Mouse (Mus musculus) urinary bladder, postnatal 4 days (tissue): ENCODE measurements around the gene Ano8.

Source experiments
- DNase-seq, 2 experiments: peaks; one replicate each; pipeline ENCODE4 v3.0.0; 2021 to 2022; ENCODE audit warnings: low spot score in 2 of 2

Gene Ano8

DNA sequence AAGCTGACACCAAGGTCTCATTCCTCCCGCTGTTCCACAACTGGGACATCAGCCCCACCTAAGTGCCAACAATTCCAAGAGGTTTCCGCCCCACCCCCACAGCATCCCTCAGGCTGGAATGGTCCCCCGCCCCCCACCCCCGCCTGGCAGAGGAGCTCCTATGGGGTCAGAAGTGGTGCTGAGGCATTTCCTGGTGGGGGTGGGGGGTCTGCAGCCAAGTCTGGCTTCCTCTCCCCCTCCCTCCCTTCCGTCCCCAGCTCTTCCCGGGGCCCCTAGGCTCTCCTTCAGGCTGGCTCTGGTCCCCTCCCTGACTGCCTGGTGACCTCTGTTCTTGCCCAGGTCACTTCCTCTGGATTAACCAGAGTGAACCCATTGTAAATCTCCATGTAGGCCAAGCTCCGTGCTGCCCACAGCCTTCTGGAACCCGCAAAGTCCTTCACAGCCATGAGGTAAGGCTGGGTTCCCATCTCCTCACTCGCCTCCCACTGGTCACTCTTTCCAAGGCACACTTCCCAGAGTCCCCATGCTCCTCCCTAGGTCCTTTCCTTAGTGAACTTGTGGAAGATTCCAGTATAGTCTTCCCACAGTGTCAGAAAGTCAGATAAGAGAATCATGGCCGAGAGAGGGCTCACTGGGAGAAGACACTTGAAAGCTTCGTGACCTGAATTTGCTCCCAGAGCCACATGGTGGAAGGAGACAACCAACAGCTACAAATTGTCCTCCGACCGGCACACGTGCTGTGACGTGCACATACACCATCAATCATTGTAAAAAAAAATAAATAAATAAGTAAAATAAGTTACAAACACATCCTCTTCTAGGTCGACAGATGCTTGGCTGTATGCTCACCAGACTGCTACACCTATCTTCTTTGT is 13.3 kb upstream of the Ano8 start:
- DNase-seq: no peak

DNA sequence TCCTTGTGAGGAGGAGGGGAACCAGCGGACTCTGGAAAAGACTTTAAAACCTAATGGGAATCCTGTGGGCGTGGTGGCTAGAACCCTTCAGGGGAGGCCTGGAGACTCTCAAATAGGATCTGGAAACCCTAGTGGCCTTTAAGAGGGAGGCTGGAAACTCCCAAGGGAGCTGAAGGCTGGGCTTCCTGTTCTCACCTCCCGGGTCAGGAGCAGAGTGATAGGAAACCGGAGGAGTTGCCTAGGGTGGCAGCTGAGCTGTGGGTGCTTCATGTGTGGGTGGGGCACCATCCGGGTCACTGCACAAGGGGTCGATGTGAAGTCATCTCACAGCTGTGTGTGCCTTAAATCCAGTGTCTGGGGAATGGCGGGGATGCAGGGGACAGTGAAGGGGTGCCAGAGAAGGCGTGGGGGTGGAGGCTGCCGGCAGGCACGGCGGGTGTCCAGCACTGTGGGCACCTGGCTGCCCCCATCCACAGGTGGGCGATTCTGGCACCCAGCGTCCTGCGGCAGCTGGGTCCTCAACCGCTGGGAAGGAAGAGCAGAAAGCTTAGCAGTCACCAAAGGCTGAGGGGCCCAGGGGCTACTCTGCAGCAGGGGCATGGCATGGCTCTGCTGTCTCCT is 12.2 kb upstream of the Ano8 start:
- no peak for DNase-seq

DNA sequence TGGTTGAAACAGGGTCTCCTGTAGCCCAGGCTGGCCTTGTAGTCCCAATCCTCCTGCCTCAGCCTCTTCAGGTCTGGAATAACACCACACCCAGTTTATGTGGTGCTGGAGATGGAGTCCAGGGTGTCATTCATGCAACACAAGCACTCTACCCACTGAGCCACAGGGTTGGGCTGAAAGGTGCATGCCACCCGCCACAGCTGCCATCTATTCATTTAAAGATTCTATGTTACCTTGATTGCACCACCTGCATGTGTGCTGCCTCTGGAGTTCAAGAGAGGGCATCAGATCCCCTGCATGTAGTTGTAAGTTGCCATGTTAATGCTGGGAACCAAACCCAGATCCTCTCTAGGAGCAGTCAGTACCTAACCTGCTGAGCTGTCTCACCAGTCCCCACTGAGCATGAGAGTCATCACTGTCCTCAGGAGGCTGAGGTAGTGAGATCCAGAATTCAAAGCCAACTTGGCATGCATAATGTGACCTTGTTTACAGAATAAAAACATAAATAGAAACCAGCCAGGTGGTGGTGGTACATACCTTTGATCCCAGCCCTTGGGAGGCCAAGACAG is 11.4 kb upstream of the Ano8 start:
- no peak for DNase-seq

DNA sequence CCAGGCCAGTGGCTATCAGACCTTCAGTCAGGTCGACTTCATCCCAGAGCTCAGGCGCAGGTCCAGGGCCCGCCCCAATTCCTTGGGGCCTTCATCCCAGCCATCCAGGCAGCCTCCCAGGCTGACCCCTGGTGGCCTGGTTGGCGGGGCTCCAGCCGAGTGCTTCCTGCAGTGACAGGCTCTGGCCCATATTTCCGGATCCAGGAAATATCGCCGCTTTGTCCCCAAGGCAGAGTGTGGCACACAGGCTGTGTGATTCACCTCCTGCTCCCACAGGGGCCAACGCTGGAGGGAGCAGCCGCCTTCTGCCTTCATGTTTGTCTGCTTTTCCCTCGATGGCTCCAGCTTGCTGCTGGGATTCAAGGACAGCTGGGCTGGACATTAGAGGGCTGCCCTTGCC is 10.7 kb upstream of the Ano8 start:
- peak; percentile 78 to 89 for DNase-seq

DNA sequence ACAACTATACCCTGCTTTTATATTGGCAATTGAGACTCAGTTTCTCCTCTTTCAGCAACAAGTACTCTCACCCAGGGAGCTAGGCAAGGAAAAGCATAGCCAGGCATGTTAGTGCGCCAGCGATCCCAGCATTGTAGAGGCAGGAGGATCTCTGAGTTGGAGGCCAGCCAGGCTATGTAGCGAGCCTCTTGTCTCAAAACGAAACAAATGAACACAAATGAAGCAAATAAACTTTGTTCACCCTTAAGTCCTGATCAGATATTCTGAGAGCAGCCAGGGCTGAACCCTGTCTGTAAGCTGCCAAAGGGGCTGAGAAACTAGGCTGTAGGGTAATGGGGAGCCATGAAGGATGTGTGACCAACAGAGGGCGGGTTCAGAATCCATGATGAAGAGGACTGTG is 10.0 kb upstream of the Ano8 start:
- DNase-seq: no peak

DNA sequence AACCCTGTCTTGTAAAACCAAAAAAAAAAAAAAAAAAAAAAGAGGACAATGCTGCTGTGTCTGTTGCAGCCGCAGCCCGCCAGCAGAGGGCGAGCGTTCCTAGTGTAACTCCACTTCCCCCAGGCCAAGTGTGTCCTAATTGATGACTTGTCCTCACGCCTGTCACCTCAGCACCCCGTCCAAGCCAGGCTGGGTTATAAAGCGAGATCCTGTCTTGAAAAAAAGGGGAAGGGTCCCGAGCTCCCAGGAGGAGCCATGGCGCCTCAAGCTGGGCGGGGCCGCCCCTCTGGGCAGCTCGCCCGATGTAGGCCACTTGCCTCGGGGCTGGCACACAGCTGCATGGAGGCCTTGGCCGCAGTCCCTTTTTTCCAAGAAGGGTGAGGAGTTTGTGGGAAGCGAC is 9.3 kb upstream of the Ano8 start:
- peak; percentile 75 to 89 for DNase-seq

DNA sequence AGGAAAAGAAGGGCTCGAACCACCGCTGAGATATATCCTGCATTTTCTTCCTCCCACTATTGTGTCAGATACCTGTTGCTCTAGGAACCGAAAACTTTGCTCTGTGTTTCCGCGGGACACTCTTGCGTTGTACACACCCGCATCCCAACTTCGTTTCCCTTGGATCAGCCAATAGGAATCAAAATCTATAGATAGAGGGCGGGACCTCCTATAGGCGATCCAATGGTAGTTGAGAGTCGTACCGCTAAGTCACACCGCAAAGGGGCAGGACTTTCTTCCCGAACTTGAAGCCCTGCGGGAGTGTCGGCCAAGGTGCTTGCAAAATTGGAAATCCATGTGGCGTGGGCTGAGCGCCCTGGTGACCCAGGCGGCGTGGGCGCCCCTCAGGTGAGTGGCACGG is 2.7 kb upstream of the Ano8 start:
- DNase-seq: peak; percentile 84

DNA sequence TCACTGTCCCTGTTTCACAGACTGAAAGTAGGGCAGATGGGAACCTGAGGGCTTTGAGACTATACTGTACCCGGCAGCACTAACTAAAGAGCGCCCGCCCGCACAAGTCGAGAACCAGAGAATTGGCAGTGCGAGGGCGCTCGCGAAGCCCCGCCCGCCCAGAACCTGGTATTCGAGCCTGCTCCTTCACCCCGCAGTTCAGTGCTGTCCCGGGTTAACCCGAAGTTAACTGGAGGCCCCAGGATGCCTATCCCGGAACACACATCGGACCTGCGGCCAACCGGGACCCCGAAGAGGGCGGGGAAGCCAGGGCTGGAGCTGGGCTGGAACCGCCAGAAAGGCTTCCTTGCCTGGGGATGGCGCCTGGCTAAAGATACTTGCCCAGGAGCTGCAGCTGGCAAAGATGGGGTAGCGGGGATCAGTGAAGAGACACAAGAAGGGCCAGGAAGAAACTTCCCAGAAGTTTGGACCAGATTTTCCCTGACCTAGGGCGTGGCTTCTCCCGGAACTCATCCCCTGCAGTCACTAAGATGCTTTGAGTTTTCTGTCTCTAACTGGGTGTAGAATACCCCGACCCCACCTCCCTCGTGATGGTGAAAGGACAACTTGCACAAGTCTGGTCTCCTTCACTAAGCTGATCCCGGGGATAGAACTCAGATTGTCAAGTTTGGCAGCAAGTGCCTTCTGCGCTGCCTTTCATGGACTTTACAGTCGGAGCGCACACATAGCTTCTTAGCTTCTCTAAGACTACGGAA is 2.1 kb upstream of the Ano8 start, which contains the start of gene Gtpbp3:
Gene Gtpbp3, plus strand, starts transcription at position 413 of the 755 bp plus-strand sequence.
- peak; percentile 76 to 81 for DNase-seq

DNA sequence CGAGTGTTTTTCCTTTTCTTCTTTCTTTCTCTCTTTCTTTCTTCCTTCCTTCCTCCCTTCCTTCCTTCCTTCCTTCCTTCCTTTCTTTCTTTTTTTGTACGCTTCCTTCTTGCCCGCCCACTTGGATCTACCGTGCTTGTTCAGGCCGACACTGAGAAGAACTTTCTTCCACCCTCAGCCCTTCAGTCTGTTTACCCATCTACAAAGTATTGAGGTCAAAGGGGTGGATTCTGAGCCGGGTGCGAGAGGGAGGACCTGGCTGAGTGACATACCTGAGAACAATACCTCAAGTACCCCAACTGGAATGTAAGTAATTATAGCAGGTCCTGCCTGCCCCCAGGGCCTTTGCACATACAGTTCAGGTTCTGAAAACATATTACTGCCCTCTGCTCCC is 370 bp upstream of the Ano8 start:
- DNase-seq: no peak

DNA sequence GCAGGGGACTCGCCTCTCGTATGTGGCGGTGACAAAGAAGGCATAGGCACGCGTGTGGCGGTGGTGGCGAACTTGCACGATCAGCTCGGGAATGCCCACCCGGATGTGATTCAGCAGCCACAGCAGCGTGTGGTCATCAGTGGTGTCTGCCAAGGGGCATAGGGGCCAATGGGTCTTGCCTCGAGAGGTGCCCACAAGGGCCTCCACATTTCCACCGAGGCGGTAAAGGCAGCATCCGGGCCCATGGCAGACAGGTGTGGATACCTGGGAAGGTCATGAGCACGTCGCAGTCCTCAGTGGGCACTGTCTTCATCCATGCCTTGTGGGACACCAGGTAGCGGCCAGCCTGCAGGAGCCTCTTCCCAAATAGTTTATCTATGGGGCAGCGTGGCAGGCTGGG is 1.0 kb downstream of the Ano8 start:
- no peak for DNase-seq

DNA sequence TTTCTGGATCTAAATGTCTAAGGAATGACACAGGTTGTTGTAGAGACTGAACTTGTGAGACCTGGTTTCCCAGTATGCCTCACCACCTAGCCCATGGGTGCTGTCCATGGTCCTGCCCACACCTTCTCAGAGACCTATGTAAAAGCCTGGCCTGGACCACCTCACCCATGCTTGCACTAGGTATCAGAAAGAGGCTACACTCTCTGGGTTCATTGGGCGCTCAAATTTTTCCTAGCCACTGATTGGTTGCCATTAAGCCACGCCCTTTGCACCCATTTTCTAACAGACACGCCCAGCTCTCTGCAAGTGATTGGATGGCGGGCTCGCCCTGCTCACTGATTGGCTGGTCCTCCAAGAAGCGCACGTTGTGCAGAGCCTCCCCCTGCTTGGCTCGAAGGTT is 1.8 kb downstream of the Ano8 start:
- DNase-seq: no peak

DNA sequence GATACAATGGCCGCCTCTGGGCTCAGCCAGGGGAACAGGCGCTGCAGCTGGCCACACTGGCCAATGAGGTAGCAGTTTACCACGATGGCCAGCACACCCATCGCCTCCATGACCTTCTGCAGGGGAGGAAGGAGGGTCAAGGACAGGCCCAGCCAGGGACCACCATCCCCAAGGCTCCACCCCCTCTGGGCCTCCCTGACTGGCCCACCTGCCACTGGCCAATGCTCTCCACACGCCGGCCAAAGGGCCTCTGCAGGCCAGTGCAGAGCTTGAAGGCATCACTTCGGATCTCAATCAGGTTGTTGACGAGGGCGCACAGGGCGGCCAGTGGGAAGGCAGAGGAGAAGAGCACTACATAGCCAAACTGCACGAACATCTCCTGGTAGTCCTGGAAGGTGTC is 6.8 kb downstream of the Ano8 start:
- DNase-seq: no peak

DNA sequence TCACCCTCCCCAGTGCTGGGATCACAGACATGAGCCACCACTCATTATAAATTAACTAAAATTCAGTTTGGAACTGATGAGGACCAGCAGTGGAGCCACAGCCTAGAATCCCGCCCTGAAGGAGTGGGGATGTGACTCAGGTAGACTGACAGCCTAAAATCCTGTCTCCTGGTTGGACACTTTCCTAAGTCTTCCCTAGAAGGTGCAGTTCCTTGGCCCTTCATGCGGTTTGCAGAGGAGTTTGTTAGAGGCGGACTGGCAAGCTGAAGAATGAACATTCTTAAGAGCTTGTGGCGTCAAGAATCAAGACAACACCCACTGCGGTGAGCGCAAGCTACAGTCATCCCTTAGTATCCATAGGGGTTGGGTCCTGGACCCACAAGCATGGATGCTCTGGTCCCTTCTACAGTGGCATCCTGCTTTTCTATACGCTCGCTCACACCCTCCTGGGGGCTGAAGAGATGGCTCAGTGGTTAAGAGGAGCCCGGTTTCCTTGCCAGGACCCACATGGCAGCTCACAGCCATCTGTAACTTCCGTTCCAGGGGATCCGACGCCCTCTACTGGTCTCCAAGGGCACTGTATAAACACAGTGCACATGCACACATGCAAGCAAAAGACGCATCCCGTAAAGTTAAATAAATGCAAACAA is 8.4 kb downstream of the Ano8 start:
- no peak for DNase-seq

DNA sequence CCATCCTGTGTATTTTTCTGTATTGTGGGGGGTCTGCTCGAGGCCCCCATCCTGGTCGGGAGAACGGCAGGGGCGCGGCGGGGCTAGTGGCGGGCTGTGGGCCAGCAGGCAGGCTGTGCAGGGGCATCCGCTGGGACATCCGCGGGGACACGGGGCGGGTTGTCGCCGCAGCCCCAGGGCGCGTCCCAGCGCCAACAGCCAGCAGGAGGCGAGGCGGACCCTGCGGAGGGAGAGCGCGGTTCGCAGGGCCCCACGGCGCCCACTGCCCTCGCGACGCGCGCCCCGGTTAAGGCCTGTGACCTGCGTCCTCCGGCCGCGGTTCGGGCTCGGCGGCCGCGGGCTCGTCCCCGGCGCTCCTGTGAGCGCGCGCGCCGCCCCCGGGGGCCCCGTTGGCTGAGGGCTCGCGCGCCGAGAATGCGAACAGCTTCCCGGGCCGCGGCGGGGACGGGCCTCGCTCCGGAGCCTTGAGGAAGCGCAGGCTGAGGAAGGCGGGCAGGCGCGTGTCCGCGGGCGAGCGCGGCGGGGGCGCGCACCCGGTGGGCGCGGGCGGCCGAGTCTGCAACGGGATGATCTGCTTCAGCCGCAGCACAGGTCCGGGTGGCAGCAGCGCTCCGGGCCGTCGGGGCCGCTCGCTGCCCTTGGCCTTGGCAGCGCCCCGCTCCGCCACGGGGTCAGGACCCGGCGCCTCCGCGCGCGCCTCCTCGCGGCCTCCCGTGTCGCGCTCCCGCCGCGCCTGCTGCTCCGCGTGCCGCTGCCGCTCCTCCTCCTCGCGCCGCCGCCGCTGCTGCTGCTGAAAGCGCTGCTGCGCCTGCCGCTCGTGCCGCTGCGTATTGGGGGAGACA is 9.4 kb downstream of the Ano8 start:
- DNase-seq: peak; percentile 77 to 81

DNA sequence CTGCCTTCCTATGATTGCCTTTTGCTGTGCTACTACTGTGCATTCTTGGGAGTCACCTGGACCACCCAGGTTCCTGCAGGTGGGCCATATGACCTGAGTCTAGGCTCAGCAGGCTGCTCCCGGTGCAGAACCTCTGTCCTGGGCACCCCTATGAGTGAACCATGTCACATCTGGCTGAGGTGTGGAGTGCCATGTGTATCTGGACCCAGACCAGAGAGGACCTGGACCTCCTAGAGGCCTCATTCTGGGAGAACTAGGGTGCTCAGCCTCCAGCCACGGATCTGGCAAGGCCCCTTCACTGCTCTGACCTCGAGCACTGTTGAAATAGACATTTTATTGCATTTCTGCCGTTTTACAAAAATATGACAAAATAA is 10.1 kb downstream of the Ano8 start:
- no peak for DNase-seq

DNA sequence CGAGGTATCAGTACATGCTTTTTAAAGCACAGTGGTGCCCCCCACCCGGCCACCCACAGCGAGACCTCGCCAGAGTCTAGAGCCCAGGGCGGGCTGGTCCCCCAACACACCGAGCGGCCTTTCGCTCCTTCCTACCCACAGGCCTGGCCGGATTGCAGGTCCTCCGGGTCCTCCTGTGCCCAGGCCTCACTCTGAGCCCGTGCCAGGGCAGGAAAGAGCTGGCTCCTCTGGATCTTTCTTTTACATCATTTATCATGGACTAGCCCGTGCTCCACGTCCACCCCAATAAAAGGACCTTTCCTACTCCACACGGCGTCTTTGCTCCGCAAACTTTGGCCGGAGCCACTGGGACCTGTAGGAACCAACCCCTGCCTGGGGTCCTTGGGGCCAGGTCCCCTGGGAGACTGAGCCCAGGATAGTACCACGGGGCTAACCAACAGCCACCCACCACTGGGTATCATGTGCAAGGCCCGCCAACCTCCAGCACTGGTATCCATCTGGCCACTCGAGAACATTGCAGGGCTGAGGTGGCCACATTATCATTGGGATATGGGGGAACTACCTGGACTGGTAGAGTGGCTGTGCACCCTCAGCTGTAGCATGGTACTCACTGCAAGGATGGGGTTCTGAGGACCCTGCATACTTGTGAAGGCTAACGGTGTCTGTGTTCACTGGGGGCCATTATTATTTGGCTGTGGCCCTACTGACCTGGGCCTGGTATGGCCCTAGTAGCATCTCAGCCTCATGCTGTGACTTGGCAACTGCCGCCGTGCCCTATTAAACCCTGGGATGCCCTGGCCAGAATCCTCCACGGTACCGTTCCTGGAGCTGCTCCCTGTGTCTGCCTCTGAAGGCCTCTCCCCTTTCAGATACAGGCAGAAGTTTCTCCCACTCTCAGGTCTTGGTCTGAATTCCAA is 10.7 kb downstream of the Ano8 start:
- no peak for DNase-seq

DNA sequence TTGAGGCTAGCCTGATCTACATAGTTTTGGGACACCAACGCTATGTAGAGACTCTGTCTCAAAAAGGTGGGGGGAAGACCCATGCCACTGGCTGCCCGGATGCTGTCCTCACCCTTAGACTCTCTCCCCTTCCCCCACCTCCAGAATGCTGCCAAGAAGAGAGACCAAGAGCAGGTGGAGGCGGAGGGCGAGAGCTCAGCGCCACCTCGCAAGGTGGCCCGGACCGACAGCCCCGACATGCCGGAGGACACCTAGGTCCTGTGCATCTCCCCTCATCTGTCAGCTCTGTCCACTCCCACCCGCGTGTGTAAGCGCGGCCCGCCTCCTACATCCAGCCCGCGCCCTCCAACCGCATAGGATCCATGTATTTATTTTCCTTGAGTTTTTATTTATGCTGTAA is 11.4 kb downstream of the Ano8 start:
- no peak for DNase-seq

DNA sequence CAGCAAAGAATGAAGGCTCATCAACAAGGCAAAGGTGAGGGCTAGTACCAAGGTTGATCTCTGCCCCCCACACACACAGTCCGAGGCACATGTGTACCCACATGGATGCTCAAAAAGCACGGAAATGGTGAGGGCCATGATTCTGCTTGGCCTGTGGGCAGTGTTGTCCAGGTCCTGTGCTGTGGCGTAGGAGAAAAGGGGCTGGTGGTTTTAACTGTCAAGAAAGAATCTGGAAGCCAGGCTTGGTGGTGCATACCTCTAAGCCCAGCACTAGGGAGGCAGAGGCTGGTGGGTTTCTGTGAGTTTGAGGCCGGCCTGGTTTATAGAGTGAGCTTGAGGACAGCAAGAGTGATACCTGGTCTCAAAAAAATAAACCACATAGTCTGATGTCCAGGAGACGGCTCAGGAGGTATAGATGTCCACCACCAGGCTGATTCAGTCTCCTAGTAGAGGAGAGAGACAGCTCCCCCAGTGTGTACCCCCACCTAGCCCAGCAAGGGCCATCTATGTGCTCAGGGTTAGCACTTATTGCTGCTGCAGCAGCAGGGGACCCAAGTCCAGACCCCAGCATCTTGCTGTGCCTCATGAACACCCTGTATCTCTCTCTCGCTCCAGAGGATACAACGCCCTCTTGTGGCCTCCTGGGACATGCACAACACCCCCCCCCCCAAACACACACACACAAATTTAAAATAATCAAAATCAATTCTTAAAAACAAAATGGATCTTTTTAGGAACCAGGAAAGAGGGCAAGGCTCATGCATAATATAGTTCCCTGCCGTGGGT is 13.0 kb downstream of the Ano8 start:
- DNase-seq: no peak

DNA sequence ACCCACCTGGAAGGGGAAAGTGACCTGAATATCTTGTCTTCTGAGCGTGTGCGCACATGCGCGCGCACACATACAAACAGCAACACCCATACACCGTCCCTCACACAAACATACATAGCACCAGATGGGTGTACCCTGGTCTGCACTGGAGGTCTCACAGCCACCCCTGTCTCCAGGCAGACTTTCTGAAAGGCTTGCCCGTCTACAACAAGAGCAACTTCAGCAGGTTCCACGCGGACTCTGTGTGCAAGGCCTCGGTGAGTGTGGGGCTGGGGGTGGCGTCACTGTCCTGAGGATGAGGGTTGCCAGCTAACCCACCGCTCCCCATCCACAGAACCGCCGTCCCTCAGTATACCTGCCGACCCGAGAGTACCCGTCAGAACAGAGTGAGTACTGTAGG is 13.9 kb downstream of the Ano8 start:
- no peak for DNase-seq
